Mouse (Mus musculus): ENCODE measurements around the gene Abhd4.

GRCm38 (mm10) chr14:54205904-54206303 lies 48.1 kb upstream of the Abhd4 start:
- no peak for TF ChIP-seq CTCF (IDR thresholded peaks at IDR 0.05; ENCODE audit: insufficient read depth, low read length)
- no peak for TF ChIP-seq POLR2A (IDR thresholded peaks at IDR 0.05; ENCODE audit: borderline replicate concordance, extremely low read depth, low read depth, low read length)

Measured in lung, adult 2 months (tissue).